Mouse (Mus musculus) cortical plate, adult 2 months (tissue): Measurements from ENCODE around the gene Sap25.

Source experiments
- CTCF ChIP-seq: fragments of 200-500 bp; IDR thresholded peaks from 2 replicates; pipeline ENCODE4 v1.5.1; 2011; ENCODE audit warnings: mild to moderate bottlenecking, control low read depth, low read length; ENCODE audit not compliant: insufficient read depth; ENCODE audit errors: extremely low read depth
- POLR2A ChIP-seq: fragments of 200-500 bp; IDR thresholded peaks from 2 replicates; pipeline ENCODE4 v1.6.1; 2011; ENCODE audit warnings: mild to moderate bottlenecking, low read length, control low read depth; ENCODE audit not compliant: insufficient read depth; ENCODE audit errors: extremely low read depth

GRCm38 (mm10) chr5:137596601-137597261, 44.4 kb upstream of the Sap25 start:
- no peak for TF ChIP-seq CTCF
- no peak for TF ChIP-seq POLR2A
